Mouse (Mus musculus) hindbrain, embryonic 12.5 days (tissue): ENCODE data around the gene Sec14l1. TPM values are rescaled to one million over a fixed set of nuclear protein-coding genes. Genes with fewer than 3 reads are reported as not detected.

Experiments
- ATAC-seq: fragments of 200-750 bp; cut with Nextera tagmentation; 2 replicates; pipeline ENCODE4 v1.8.0; 2017; ENCODE audit warnings: moderate TSS enrichment; ENCODE audit not compliant: low FRiP score
- H3K27ac ChIP-seq: fragments of 300-500 bp; sonication (generic); 2 replicates; pipeline ENCODE4 v1.5.1; 2016; ENCODE audit warnings: mild to moderate bottlenecking
- H3K27me3 ChIP-seq: fragments of 300-500 bp; sonication (generic); 2 replicates; pipeline ENCODE4 v1.6.1; 2016; ENCODE audit warnings: mild to moderate bottlenecking
- H3K36me3 ChIP-seq: fragments of 300-500 bp; sonication (generic); 2 replicates; pipeline ENCODE4 v1.6.1; 2016; ENCODE audit warnings: mild to moderate bottlenecking
- H3K4me1 ChIP-seq: fragments of 300-500 bp; sonication (generic); 2 replicates; pipeline ENCODE4 v1.6.1; 2016
- H3K4me2 ChIP-seq: fragments of 300-500 bp; sonication (generic); replicated peaks from 2 replicates; pipeline ENCODE4 v1.6.1; 2016; ENCODE audit warnings: mild to moderate bottlenecking
- H3K4me3 ChIP-seq: fragments of 300-500 bp; sonication (generic); 2 replicates; pipeline ENCODE4 v1.5.1; 2016; ENCODE audit warnings: mild to moderate bottlenecking
- H3K9ac ChIP-seq: fragments of 300-500 bp; sonication (generic); 2 replicates; pipeline ENCODE4 v1.6.1; 2016; ENCODE audit warnings: mild to moderate bottlenecking, moderate library complexity
- H3K9me3 ChIP-seq: fragments of 300-500 bp; sonication (generic); replicated peaks from 2 replicates; pipeline ENCODE4 v1.6.1; 2016; ENCODE audit warnings: mild to moderate bottlenecking
- whole genome bisulfite sequencing: fragments of 180-500 bp; shearing (Covaris S2); methylation state at CpG from one replicate; pipeline ENCODE4 v1.1.7; 2016; 5-methylcytosine and 5-hydroxymethylcytosine counted together
- polyA plus RNA-seq: library from polyadenylated mRNA; unstranded; fragments of >200 nt; fragmentation: Nextera tagmentation; extraction: Ambion mirVana; gene quantifications from 2 replicates; pipeline ENCODE4 v1.2.1, GENCODE M21; 2016

Sec14l1 gene
- polyA plus RNA-seq, 1 experiment from 2014 or later = 76.2 TPM

- no peaks in the 10 kb centered on the region for H3K9me3 ChIP-seq
- H3K27me3 ChIP-seq = no peaks in the 10 kb centered on the region
- H3K9ac ChIP-seq = no peak overlapping the region
- H3K4me2 ChIP-seq = no peak overlapping the region
- peaks cover 20% of the 10 kb centered on the region for H3K36me3 ChIP-seq
- WGBS = 86% methylated on average over 9 of the region's 9 CpGs
- no peak overlapping the region for H3K27ac ChIP-seq
- no peak overlapping the region for H3K4me3 ChIP-seq
- H3K4me1 ChIP-seq = peaks cover 19% of the 10 kb centered on the region
- ATAC-seq = no peak
Measured at GRCm38 (mm10) chr11:117138213-117138761, 23.3 kb downstream of the Sec14l1 start.

- Histone ChIP-seq H3K4me2 (no peak overlapping the region), H3K36me3 (peaks cover 26% of the 10 kb centered on the region), H3K4me3 (no peak overlapping the region), H3K27ac (no peak overlapping the region), H3K4me1 (peaks cover 19% of the 10 kb centered on the region), H3K27me3 (no peaks in the 10 kb centered on the region), H3K9me3 (no peaks in the 10 kb centered on the region), H3K9ac (no peak overlapping the region)
- 88% methylated on average over 11 of the region's 12 CpGs for WGBS
- no peak for ATAC-seq
Measured at GRCm38 (mm10) chr11:117138795-117139463, 24.0 kb downstream of the Sec14l1 start.

- H3K9me3 ChIP-seq = no peaks in the 10 kb centered on the region
- H3K36me3 ChIP-seq = peaks cover 52% of the 10 kb centered on the region
- H3K4me1 ChIP-seq = no peaks in the 10 kb centered on the region
- no peak overlapping the region for H3K27ac ChIP-seq
- 95% methylated on average over 18 of the region's 18 CpGs for WGBS
- no peak for ATAC-seq
- H3K27me3 ChIP-seq = no peaks in the 10 kb centered on the region
- H3K4me2 ChIP-seq = no peak overlapping the region
- H3K9ac ChIP-seq = no peak overlapping the region
- no peak overlapping the region for H3K4me3 ChIP-seq
Measured at GRCm38 (mm10) chr11:117141376-117142001, 26.5 kb downstream of the Sec14l1 start.

- Histone ChIP-seq H3K4me1 (peaks cover 3% of the 10 kb centered on the region; the same call in 1 of the 2 replicates), H3K4me2 (no peak overlapping the region), H3K9me3 (no peaks in the 10 kb centered on the region), H3K9ac (no peak overlapping the region), H3K4me3 (no peak overlapping the region), H3K27me3 (no peaks in the 10 kb centered on the region), H3K36me3 (peaks cover 61% of the 10 kb centered on the region), H3K27ac (no peak overlapping the region)
- no peak for ATAC-seq
- WGBS = 82% methylated on average over 4 of the region's 4 CpGs
Measured at GRCm38 (mm10) chr11:117142507-117142906, 27.5 kb downstream of the Sec14l1 start.

GRCm38 (mm10) chr11:117145451-117146117 lies 30.6 kb downstream of the Sec14l1 start:
- Histone ChIP-seq H3K36me3 (peaks cover 90% of the 10 kb centered on the region), H3K27me3 (no peaks in the 10 kb centered on the region), H3K4me1 (peaks cover 3% of the 10 kb centered on the region; the same call in 1 of the 2 replicates), H3K27ac (no peak overlapping the region), H3K4me2 (no peak overlapping the region), H3K9ac (no peak overlapping the region), H3K4me3 (no peak overlapping the region), H3K9me3 (no peaks in the 10 kb centered on the region)
- 91% methylated on average over 14 of the region's 14 CpGs for WGBS
- ATAC-seq = no peak

- ATAC-seq = no peak
- peaks cover 3% of the 10 kb centered on the region; the same call in 1 of the 2 replicates for H3K4me1 ChIP-seq
- H3K9me3 ChIP-seq = no peaks in the 10 kb centered on the region
- peaks cover 96% of the 10 kb centered on the region for H3K36me3 ChIP-seq
- no peak overlapping the region for H3K4me2 ChIP-seq
- no peak overlapping the region for H3K4me3 ChIP-seq
- H3K27me3 ChIP-seq = no peaks in the 10 kb centered on the region
- WGBS = 88% methylated on average over 6 of the region's 6 CpGs
- H3K27ac ChIP-seq = no peak overlapping the region
- H3K9ac ChIP-seq = no peak overlapping the region
Measured at GRCm38 (mm10) chr11:117146118-117146506, 31.1 kb downstream of the Sec14l1 start.

GRCm38 (mm10) chr11:117146776-117147536 lies 32.0 kb downstream of the Sec14l1 start:
- H3K9ac ChIP-seq = no peak overlapping the region
- no peak overlapping the region for H3K4me2 ChIP-seq
- H3K4me1 ChIP-seq = peaks cover 3% of the 10 kb centered on the region; the same call in 1 of the 2 replicates
- no peaks in the 10 kb centered on the region for H3K27me3 ChIP-seq
- H3K27ac ChIP-seq = no peak overlapping the region
- ATAC-seq = no peak
- 58% methylated on average over 24 of the region's 24 CpGs for WGBS
- H3K4me3 ChIP-seq = no peak overlapping the region
- peaks cover 95% of the 10 kb centered on the region for H3K36me3 ChIP-seq
- H3K9me3 ChIP-seq = no peaks in the 10 kb centered on the region

GRCm38 (mm10) chr11:117148893-117149685 lies 34.1 kb downstream of the Sec14l1 start:
- peaks cover 7% of the 10 kb centered on the region; the same call in 1 of the 2 replicates for H3K4me1 ChIP-seq
- H3K27me3 ChIP-seq = no peaks in the 10 kb centered on the region
- 75% methylated on average over 18 of the region's 18 CpGs for WGBS
- H3K9me3 ChIP-seq = no peaks in the 10 kb centered on the region
- no peak overlapping the region for H3K4me2 ChIP-seq
- peaks cover 90% of the 10 kb centered on the region for H3K36me3 ChIP-seq
- no peak overlapping the region for H3K9ac ChIP-seq
- no peak overlapping the region for H3K4me3 ChIP-seq
- ATAC-seq = no peak
- H3K27ac ChIP-seq = 0 out of 2 replicates have a peak overlapping the region, but pooled peaks have one; percentile 1

- Histone ChIP-seq H3K4me2 (no peak overlapping the region), H3K27me3 (no peaks in the 10 kb centered on the region), H3K4me3 (no peak overlapping the region), H3K27ac (no peak overlapping the region), H3K36me3 (peaks cover 90% of the 10 kb centered on the region), H3K9ac (no peak overlapping the region), H3K9me3 (no peaks in the 10 kb centered on the region), H3K4me1 (peaks cover 10% of the 10 kb centered on the region; the same call in 1 of the 2 replicates)
- ATAC-seq = no peak
- 78% methylated on average over 9 of the region's 9 CpGs for WGBS
Measured at GRCm38 (mm10) chr11:117150467-117150966, 35.5 kb downstream of the Sec14l1 start.

- Histone ChIP-seq H3K9ac (no peak overlapping the region), H3K9me3 (no peaks in the 10 kb centered on the region), H3K4me1 (peaks cover 14% of the 10 kb centered on the region), H3K27me3 (no peaks in the 10 kb centered on the region), H3K36me3 (peaks cover 89% of the 10 kb centered on the region), H3K4me3 (no peak overlapping the region), H3K4me2 (no peak overlapping the region), H3K27ac (no peak overlapping the region)
- WGBS = 96% methylated on average over 7 of the region's 7 CpGs
- ATAC-seq = no peak
Measured at GRCm38 (mm10) chr11:117151461-117151860, 36.5 kb downstream of the Sec14l1 start.

- Histone ChIP-seq H3K27me3 (no peaks in the 10 kb centered on the region), H3K27ac (no peak overlapping the region), H3K4me3 (no peak overlapping the region), H3K9me3 (no peaks in the 10 kb centered on the region), H3K36me3 (peaks cover 88% of the 10 kb centered on the region), H3K4me1 (peaks cover 13% of the 10 kb centered on the region), H3K9ac (no peak overlapping the region), H3K4me2 (no peak overlapping the region)
- WGBS = 93% methylated on average over 6 of the region's 6 CpGs
- ATAC-seq = no peak
Measured at GRCm38 (mm10) chr11:117152541-117152940, 37.6 kb downstream of the Sec14l1 start.
